Mouse (Mus musculus) adrenal gland, adult (tissue): ENCODE measurements at regions not wholly inside any gene's neighbourhood (a gene's known extent, or its start where the extent isn't known, plus 50 kb on each side); places are given as distances from the start of the nearest gene placed in this dataset.
"Not testable (repeated sequence)": the region's sequence is repeated elsewhere in the genome, so short reads cannot be mapped to it uniquely, and the experiment has no call there.

Source experiments
- DNase-seq, 2 experiments: peaks; one replicate each; pipeline ENCODE4 v3.0.0; 2022 to 2023; ENCODE audit warnings: low spot score in 1 of 2; ENCODE audit not compliant: inconsistent age in 2 of 2

- peak; percentile 21 to 65 for DNase-seq
Measured at GRCm38 (mm10) chr12:20196386-20196785, 242.1 kb downstream of the Gm21863 start.

GRCm38 (mm10) chr12:20196905-20197304 is 242.6 kb downstream of the Gm21863 start:
- peak in 1 of 2 experiments; percentile 2 for DNase-seq

- not testable (repeated sequence) for DNase-seq
Measured at GRCm38 (mm10) chr12:20223921-20224320, 269.6 kb downstream of the Gm21863 start.

DNA sequence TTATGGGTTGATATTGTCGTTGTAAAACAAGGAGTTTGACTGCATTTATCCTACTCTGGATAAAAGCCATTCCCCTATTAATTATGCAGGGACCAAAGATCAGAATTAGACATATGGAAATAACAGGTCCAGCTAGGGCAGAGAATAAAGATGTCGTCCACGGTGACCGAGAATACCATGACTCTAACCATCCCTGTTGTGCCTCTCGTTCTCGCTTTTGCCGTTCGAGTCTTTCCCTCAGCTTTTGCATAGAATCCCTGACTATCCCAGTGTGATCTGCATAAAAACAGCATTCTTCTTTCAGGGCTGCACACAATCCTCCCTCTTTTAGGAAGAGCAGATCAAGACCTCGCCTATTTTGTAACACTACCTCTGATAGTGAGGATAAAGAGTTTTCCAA is 272.5 kb downstream of the Gm21863 start:
- DNase-seq, result not testable (repeated sequence)

- DNase-seq, result peak in 1 of 2 experiments; percentile 3
Measured at GRCm38 (mm10) chr12:20227427-20228160, 273.3 kb downstream of the Gm21863 start.

GRCm38 (mm10) chr12:20228321-20228999 is 274.2 kb downstream of the Gm21863 start:
- DNase-seq, result peak in 1 of 2 experiments; percentile 2

GRCm38 (mm10) chr12:20229441-20229840 is 275.1 kb downstream of the Gm21863 start:
- DNase-seq, result not testable (repeated sequence)

GRCm38 (mm10) chr12:20230141-20230892 is 276.0 kb downstream of the Gm21863 start:
- DNase-seq, result peak in 1 of 2 experiments; percentile 7

DNA sequence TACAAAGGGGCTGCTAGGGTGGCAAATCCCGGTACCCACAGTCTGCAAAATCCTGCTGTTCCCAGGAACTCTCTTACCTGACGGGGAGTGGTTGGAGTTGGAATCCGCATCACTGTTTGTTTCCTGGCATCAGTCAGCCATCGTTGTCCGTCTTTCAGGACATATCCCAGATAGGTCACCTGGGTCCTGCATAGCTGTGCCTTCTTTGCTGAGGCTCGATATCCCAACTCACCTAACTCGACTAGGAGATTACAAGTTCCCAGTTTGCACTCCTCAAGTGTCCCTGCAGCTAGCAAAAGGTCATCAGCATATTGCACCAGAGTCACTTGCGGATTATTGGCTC is 276.6 kb downstream of the Gm21863 start:
- peak in 1 of 2 experiments; percentile 22 for DNase-seq

GRCm38 (mm10) chr12:20231528-20231927 is 277.2 kb downstream of the Gm21863 start:
- DNase-seq, result peak; percentile 4 to 35

DNA sequence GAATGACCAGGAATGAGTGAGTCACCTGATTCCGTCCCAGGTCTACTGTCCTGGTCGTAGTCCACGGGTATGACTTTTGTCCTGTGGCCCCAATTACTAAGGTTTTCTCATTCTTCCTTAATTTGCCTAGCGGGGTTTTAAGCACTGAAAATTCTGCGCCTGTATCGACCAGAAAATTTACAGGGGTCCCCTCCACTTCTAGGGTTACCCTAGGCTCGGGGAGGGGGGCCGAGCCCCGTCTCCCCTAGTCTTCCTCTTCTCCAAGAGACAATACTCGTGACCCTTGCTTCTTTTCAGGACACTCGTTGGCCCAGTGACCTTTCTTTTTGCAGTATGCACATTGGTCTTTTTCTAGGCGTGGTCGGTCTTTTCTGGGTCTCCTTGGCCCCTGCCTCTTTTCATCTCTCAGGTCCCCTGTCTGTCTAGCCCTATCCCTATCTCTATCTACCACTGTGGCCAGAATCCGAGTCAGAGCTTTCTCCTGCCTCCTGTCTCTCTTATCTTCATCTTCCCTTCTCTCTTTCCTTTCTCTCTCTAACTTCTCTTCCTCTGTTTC is 277.8 kb downstream of the Gm21863 start:
- DNase-seq, result peak in 1 of 2 experiments; percentile 3

- DNase-seq, result peak in 1 of 2 experiments; percentile 7
Measured at GRCm38 (mm10) chr12:20232746-20233453, 278.6 kb downstream of the Gm21863 start.

- peak in 1 of 2 experiments; percentile 2 for DNase-seq
Measured at GRCm38 (mm10) chr12:20233454-20233831, 279.1 kb downstream of the Gm21863 start.

- peak in 1 of 2 experiments; percentile 4 for DNase-seq
Measured at GRCm38 (mm10) chr12:20233871-20234307, 279.6 kb downstream of the Gm21863 start.
